Mouse (Mus musculus): ENCODE measurements around the gene Apex1. TPM values are rescaled to one million over a fixed set of nuclear protein-coding genes. Genes with fewer than 3 reads are reported as not detected.

Apex1 gene
- 24.0 and 31.3 TPM in 2 replicates for polyA plus RNA-seq (2012; rRNA removed)

GRCm38 (mm10) chr14:50924281-50925064 lies at the start of gene Apex1, which contains the start of gene Osgep:
Gene Apex1, plus strand, starts transcription at chr14:50924968.
Gene Osgep, minus strand, starts transcription at chr14:50924893.
- TF ChIP-seq POLR2A (IDR thresholded peaks at IDR 0.05; ENCODE audit: low read depth, low read length) (peak; percentile 23), CTCF (conservative IDR thresholded peaks at IDR 0.05; ENCODE audit: insufficient read depth, insufficient read length, low read depth, low read length) (no peak)
- Histone ChIP-seq H3K4me3 (ENCODE audit: insufficient read depth, low read depth, low read length) (peak within 1 kb of the TSS; percentile 57), H3K27ac (ENCODE audit: insufficient read depth, low read depth, low read length) (peak within 1 kb of the TSS; percentile 58), H3K36me3 (ENCODE audit: control insufficient read depth, insufficient read depth, low read length) (no peaks in the 10 kb centered on the region; the same call in 1 of the 2 replicates), H3K27me3 (replicated peaks; ENCODE audit: control insufficient read depth, insufficient read depth, low read length) (no peaks in the 10 kb centered on the region), H3K4me1 (ENCODE audit: control insufficient read depth, insufficient read depth, low read length) (peaks cover 1% of the 10 kb centered on the region; the same call in 1 of the 2 replicates)
- WGBS = under 1% methylated on average over 57 of the region's 57 CpGs
- peak; percentile 98 for DNase-seq

GRCm38 (mm10) chr14:50875175-50875574 lies 49.6 kb upstream of the Apex1 start:
- Histone ChIP-seq H3K27me3 (replicated peaks; ENCODE audit: control insufficient read depth, insufficient read depth, low read length) (no peaks in the 10 kb centered on the region), H3K4me3 (ENCODE audit: insufficient read depth, low read depth, low read length) (no peak overlapping the region), H3K36me3 (ENCODE audit: control insufficient read depth, insufficient read depth, low read length) (no peaks in the 10 kb centered on the region), H3K4me1 (ENCODE audit: control insufficient read depth, insufficient read depth, low read length) (peaks cover 3% of the 10 kb centered on the region; the same call in 1 of the 2 replicates), H3K27ac (ENCODE audit: insufficient read depth, low read depth, low read length) (no peak overlapping the region)
- 70% methylated on average over 3 of the region's 3 CpGs for WGBS
- no peak for DNase-seq
- no peak for TF ChIP-seq POLR2A (IDR thresholded peaks at IDR 0.05; ENCODE audit: low read depth, low read length)
- TF ChIP-seq CTCF (conservative IDR thresholded peaks at IDR 0.05; ENCODE audit: insufficient read depth, insufficient read length, low read depth, low read length) = no peak

- no peak for DNase-seq
- Histone ChIP-seq H3K4me1 (ENCODE audit: control insufficient read depth, insufficient read depth, low read length) (peaks cover 2% of the 10 kb centered on the region; the same call in 1 of the 2 replicates), H3K27me3 (replicated peaks; ENCODE audit: control insufficient read depth, insufficient read depth, low read length) (no peaks in the 10 kb centered on the region), H3K27ac (ENCODE audit: insufficient read depth, low read depth, low read length) (no peak overlapping the region), H3K36me3 (ENCODE audit: control insufficient read depth, insufficient read depth, low read length) (no peaks in the 10 kb centered on the region), H3K4me3 (ENCODE audit: insufficient read depth, low read depth, low read length) (no peak overlapping the region)
- no peak for TF ChIP-seq CTCF (conservative IDR thresholded peaks at IDR 0.05; ENCODE audit: insufficient read depth, insufficient read length, low read depth, low read length)
- TF ChIP-seq POLR2A (IDR thresholded peaks at IDR 0.05; ENCODE audit: low read depth, low read length) = no peak
- 70% methylated on average over 6 of the region's 6 CpGs for WGBS
Measured at GRCm38 (mm10) chr14:50875591-50876230, 49.1 kb upstream of the Apex1 start.

DNA sequence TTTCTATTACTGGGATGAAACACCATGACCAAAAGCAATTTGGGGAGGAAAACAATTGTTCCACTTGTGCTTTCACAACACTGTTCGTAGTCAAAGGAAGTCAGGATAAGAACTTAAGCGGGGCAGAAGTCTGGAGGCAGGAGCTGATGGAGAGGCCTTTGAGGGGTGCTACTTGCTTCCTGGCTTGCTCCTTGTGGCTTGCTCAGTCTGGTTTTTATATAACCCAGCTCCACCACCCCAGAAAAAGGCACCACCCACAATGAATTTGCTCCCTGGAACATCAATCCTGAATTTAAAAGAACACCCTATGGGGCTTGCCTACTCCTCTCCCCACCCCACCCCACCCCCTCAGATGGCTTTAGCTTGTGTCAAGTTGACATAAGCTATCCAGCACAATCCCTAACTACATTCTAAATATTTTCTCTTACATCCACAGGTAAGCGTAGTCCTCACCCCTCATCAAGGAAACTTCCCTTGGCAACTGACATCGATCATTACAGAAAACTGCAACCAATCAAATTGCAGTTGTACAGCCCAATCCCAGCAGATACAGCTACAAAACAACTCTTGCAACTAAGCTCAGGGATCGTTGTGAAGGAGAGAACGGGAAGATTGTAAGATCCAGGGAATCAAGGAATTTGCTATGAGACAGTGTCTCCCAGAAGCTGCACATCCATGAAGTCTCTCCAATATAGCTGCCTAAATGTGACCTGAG lies 48.4 kb upstream of the Apex1 start:
- TF ChIP-seq CTCF (conservative IDR thresholded peaks at IDR 0.05; ENCODE audit: insufficient read depth, insufficient read length, low read depth, low read length) (no peak), POLR2A (IDR thresholded peaks at IDR 0.05; ENCODE audit: low read depth, low read length) (no peak)

DNA sequence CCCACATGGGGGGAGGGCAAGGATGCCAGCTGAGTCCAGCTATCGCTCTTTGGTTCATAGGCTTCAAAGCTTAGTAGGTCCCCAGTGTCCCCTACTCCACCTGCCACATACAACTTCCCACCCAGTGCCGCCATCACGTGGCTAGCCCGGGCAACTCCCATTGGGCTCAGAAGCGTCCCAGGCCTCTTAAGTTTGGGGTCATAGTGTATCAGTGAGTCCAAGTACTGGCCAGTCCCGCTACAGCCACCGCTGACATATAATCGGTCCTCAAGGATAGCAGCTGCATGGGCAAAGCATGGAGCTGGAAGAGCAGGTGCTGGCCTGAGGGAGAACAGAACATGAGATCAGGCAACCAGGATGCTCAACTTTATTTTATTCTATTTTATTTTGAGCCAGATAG lies 33.1 kb upstream of the Apex1 start:
- Histone ChIP-seq H3K27me3 (replicated peaks; ENCODE audit: control insufficient read depth, insufficient read depth, low read length) (no peaks in the 10 kb centered on the region), H3K4me1 (ENCODE audit: control insufficient read depth, insufficient read depth, low read length) (no peaks in the 10 kb centered on the region), H3K27ac (ENCODE audit: insufficient read depth, low read depth, low read length) (no peak overlapping the region), H3K36me3 (ENCODE audit: control insufficient read depth, insufficient read depth, low read length) (no peaks in the 10 kb centered on the region), H3K4me3 (ENCODE audit: insufficient read depth, low read depth, low read length) (no peak overlapping the region)
- DNase-seq = no peak
- TF ChIP-seq POLR2A (IDR thresholded peaks at IDR 0.05; ENCODE audit: low read depth, low read length) = no peak
- TF ChIP-seq CTCF (conservative IDR thresholded peaks at IDR 0.05; ENCODE audit: insufficient read depth, insufficient read length, low read depth, low read length) = no peak
- WGBS = 95% methylated on average over 8 of the region's 8 CpGs

More for the DNA sequence above, 48.4 kb upstream of the Apex1 start:
- Histone ChIP-seq H3K4me3 (ENCODE audit: insufficient read depth, low read depth, low read length) (no peak overlapping the region), H3K4me1 (ENCODE audit: control insufficient read depth, insufficient read depth, low read length) (no peaks in the 10 kb centered on the region), H3K27me3 (replicated peaks; ENCODE audit: control insufficient read depth, insufficient read depth, low read length) (no peaks in the 10 kb centered on the region), H3K27ac (ENCODE audit: insufficient read depth, low read depth, low read length) (no peak overlapping the region), H3K36me3 (ENCODE audit: control insufficient read depth, insufficient read depth, low read length) (no peaks in the 10 kb centered on the region)
- 88% methylated on average over 6 of the region's 6 CpGs for WGBS
- no peak for DNase-seq

DNA sequence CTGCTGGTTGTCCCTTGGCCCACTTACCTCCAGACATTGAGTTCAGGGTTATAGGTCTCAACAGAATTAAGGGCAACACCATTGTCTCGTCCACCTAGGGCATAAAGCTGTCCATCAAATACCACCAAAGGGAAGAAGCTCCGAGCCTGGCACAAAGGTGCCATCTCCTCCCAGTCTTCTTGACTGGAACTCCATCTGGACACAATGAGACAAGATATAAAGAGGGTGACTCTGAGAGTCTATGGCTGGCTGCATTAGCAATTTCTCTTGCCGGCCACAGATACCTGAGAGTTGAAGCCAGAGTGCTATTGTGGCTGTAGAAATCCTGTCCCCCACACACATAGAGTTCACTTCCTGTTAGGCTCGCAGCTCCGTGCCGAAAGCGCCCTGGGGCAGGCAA lies 32.7 kb upstream of the Apex1 start:
- DNase-seq = no peak

More for the DNA sequence above, 32.7 kb upstream of the Apex1 start:
- Histone ChIP-seq H3K4me3 (ENCODE audit: insufficient read depth, low read depth, low read length) (no peak overlapping the region), H3K36me3 (ENCODE audit: control insufficient read depth, insufficient read depth, low read length) (no peaks in the 10 kb centered on the region), H3K27ac (ENCODE audit: insufficient read depth, low read depth, low read length) (no peak overlapping the region), H3K4me1 (ENCODE audit: control insufficient read depth, insufficient read depth, low read length) (no peaks in the 10 kb centered on the region), H3K27me3 (replicated peaks; ENCODE audit: control insufficient read depth, insufficient read depth, low read length) (no peaks in the 10 kb centered on the region)
- TF ChIP-seq CTCF (conservative IDR thresholded peaks at IDR 0.05; ENCODE audit: insufficient read depth, insufficient read length, low read depth, low read length) (no peak), POLR2A (IDR thresholded peaks at IDR 0.05; ENCODE audit: low read depth, low read length) (no peak)
- WGBS = 80% methylated on average over 7 of the region's 7 CpGs
